ENCODE assay signal across 8 mouse cellular contexts in the genomic region with DNA sequence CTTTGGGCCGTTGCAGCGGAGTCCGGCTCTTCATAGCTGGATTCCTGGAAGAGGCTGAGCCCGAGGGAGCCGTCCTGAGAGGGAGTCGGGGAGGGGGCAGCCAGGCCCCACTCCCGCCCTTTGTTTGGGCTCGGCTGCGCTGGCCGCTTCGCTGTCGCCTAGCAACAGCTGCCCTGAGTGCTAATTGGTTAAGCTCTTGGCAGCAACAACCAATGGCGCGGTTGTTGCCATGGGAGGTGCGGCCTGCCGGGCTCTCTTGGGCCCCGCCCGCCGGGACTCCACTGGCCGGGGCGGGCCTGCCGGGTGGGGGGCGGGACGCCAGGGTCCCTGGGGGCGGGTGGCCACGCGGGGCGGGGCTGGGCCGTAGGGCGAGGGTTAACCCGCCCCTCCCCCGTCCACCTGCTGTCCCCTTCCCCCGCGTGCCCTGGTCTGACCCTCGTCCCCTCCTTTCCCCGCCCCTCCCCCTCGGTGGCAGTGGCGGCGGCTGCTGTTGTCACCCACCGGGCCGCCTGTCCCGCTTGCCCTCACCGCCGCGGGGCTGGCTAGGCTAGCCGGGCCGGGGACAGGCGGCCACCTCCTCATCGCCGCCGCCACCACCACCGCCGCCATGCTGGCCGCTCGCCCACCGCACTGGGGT. TPM values are rescaled to one million over a fixed set of nuclear protein-coding genes. Genes with fewer than 3 reads are reported as not detected.
DNase-seq lines count a peak whose midpoint lies in the region; ATAC-seq lines count a peak whose summit lies in the region.

No protein-coding gene starts in this region.

- WGBS in heart, embryonic 14.5 days: 2% methylated on average over 46 of the region's 56 CpGs
- WGBS in liver, embryonic 13.5 days (ENCODE audit: insufficient replicate concordance): 3% methylated on average over 45 of the region's 56 CpGs
- WGBS in stomach, embryonic 16.5 days: under 1% methylated on average over 49 of the region's 56 CpGs

- H3K9ac ChIP-seq in heart, embryonic 14.5 days (ENCODE audit: low read length): peak overlapping the region; percentile 89
- peak overlapping the region; percentile 83 for H3K9ac ChIP-seq in liver, embryonic 13.5 days
- peak overlapping the region; percentile 92 for H3K9ac ChIP-seq in stomach, embryonic 16.5 days (ENCODE audit: low read length)

- peaks cover 5 to 9% of the 10 kb centered on the region in 2 experiments; a peak in 3 of 4 replicates for H3K4me1 ChIP-seq in heart, embryonic 14.5 days (ENCODE audit: control insufficient read depth in 2 of 2, insufficient read depth in 2 of 2, low read length in 2 of 2)
- H3K4me1 ChIP-seq in liver, embryonic 13.5 days (replicated peaks): peaks cover 22% of the 10 kb centered on the region
- H3K4me1 ChIP-seq in stomach, embryonic 16.5 days (ENCODE audit: control insufficient read depth, insufficient read depth, low read length): peaks cover 7% of the 10 kb centered on the region

- H3K9me3 ChIP-seq in heart, embryonic 14.5 days (ENCODE audit: control insufficient read depth, low read length): no peaks in the 10 kb centered on the region
- H3K9me3 ChIP-seq in liver, embryonic 13.5 days (replicated peaks): no peaks in the 10 kb centered on the region
- H3K9me3 ChIP-seq in stomach, embryonic 16.5 days (replicated peaks; ENCODE audit: control insufficient read depth, low read length): no peaks in the 10 kb centered on the region

- H3K27me3 ChIP-seq in heart, embryonic 14.5 days (ENCODE audit: control insufficient read depth, insufficient read depth, low read length): no peaks in the 10 kb centered on the region
- H3K27me3 ChIP-seq in liver, embryonic 13.5 days: no peaks in the 10 kb centered on the region
- H3K27me3 ChIP-seq in stomach, embryonic 16.5 days (ENCODE audit: control insufficient read depth, insufficient read depth, low read length): no peaks in the 10 kb centered on the region

- ATAC-seq in heart, embryonic 14.5 days (ENCODE audit: insufficient number of reproducible peaks, insufficient read depth, low FRiP score, low read depth): peak; percentile 95
- peak; percentile 91 for ATAC-seq in liver, embryonic 13.5 days (ENCODE audit: low read depth)
- ATAC-seq in stomach, embryonic 16.5 days (ENCODE audit: insufficient read depth, low FRiP score): peak; percentile 93

- peaks cover 79% of the 10 kb centered on the region for H3K36me3 ChIP-seq in heart, embryonic 14.5 days (ENCODE audit: control insufficient read depth, insufficient read depth, low read length)
- peaks cover 73% of the 10 kb centered on the region for H3K36me3 ChIP-seq in liver, embryonic 13.5 days
- H3K36me3 ChIP-seq in stomach, embryonic 16.5 days (ENCODE audit: control insufficient read depth, insufficient read depth, low read length): peaks cover 19% of the 10 kb centered on the region

- peak overlapping the region; percentile 90 to 98 for H3K4me3 ChIP-seq in heart, embryonic 14.5 days (ENCODE audit: control insufficient read depth in 1 of 2, insufficient read depth in 1 of 2, low read depth in 1 of 2, low read length in 2 of 2)
- peak overlapping the region; percentile 80 for H3K4me3 ChIP-seq in liver, embryonic 13.5 days (replicated peaks)
- H3K4me3 ChIP-seq in stomach, embryonic 16.5 days (replicated peaks; ENCODE audit: low read length): peak overlapping the region; percentile 98

- H3K27ac ChIP-seq in heart, embryonic 14.5 days (replicated peaks in 1 of 2; ENCODE audit: control insufficient read depth in 1 of 2, insufficient read depth in 1 of 2, low read depth in 2 of 2, low read length in 2 of 2): peak overlapping the region; percentile 47 to 86
- peak overlapping the region; percentile 87 for H3K27ac ChIP-seq in liver, embryonic 13.5 days
- peak overlapping the region; percentile 91 for H3K27ac ChIP-seq in stomach, embryonic 16.5 days (ENCODE audit: low read length)

- peak; percentile 95 for DNase-seq in CD4-positive, CD25-positive, alpha-beta regulatory T cell, adult 2 months (ENCODE audit: low read depth, low spot score)
- peak; percentile 92 for DNase-seq in c-Kit-negative CD71-positive TER-119-positive erythroid progenitor cells, embryonic 14.5 days (ENCODE audit: low read depth, low spot score)
- DNase-seq in fibroblast of lung, adult 2 months (ENCODE audit: low read depth): peak; percentile 83
- DNase-seq in kidney, postnatal 14 days: peak; percentile 98
- peak; percentile 91 for DNase-seq in liver, embryonic 13.5 days
- DNase-seq in neural tube, embryonic 10.5 days (ENCODE audit: extremely low spot score, low spot score): peak; percentile 90

- H3K4me2 ChIP-seq in heart, embryonic 14.5 days (ENCODE audit: low read length): peak overlapping the region; percentile 93
- H3K4me2 ChIP-seq in liver, embryonic 13.5 days: peak overlapping the region; percentile 97
- H3K4me2 ChIP-seq in stomach, embryonic 16.5 days (ENCODE audit: low read depth, low read length): peak overlapping the region; percentile 96

RNA-seq across cellular contexts. Expression of a gene that starts 0.6 kb away (rescaled TPM):
- polyA plus RNA-seq in heart, embryonic 14.5 days (2014; fragmentation: Nextera tagmentation; extraction: Ambion mirVana): 10.7 and 11.7 TPM in 2 replicates
- 1.6 and 1.7 TPM in 2 replicates for polyA plus RNA-seq in liver, embryonic 13.5 days (2015; fragmentation: Nextera tagmentation; extraction: Ambion mirVana)
- 6.2 and 7.0 TPM in 2 replicates for polyA plus RNA-seq in stomach, embryonic 16.5 days (2015; fragmentation: Nextera tagmentation; extraction: Ambion mirVana)

RNA-seq across cellular contexts. Expression of a gene that starts 10.3 kb away (rescaled TPM):
- 20.1 and 23.1 TPM in 2 replicates for polyA plus RNA-seq in heart, embryonic 14.5 days (2014; fragmentation: Nextera tagmentation; extraction: Ambion mirVana)
- 112 and 133 TPM in 2 replicates for polyA plus RNA-seq in liver, embryonic 13.5 days (2015; fragmentation: Nextera tagmentation; extraction: Ambion mirVana)
- 60.0 and 86.3 TPM in 2 replicates for polyA plus RNA-seq in stomach, embryonic 16.5 days (2015; fragmentation: Nextera tagmentation; extraction: Ambion mirVana)

RNA-seq across cellular contexts. Expression of a gene that starts 50.6 kb away (rescaled TPM):
- polyA plus RNA-seq in heart, embryonic 14.5 days (2014; fragmentation: Nextera tagmentation; extraction: Ambion mirVana): 0.03 TPM in 1 of 2 replicates, not detected in the other
- polyA plus RNA-seq in liver, embryonic 13.5 days (2015; fragmentation: Nextera tagmentation; extraction: Ambion mirVana): not detected in 2 replicates
- 0.03 and 0.04 TPM in 2 replicates for polyA plus RNA-seq in stomach, embryonic 16.5 days (2015; fragmentation: Nextera tagmentation; extraction: Ambion mirVana)

Comparison
In these comparisons a context has a peak if more than half of its experiments do, and no peak if none do; other contexts are left out.
1. Peak in every context shown above with its lines: DNase-seq, ATAC-seq, H3K4me3 ChIP-seq and H3K27ac ChIP-seq.